Mouse (Mus musculus): ENCODE measurements around the gene Uqcr10.

Gene Uqcr10

DNA sequence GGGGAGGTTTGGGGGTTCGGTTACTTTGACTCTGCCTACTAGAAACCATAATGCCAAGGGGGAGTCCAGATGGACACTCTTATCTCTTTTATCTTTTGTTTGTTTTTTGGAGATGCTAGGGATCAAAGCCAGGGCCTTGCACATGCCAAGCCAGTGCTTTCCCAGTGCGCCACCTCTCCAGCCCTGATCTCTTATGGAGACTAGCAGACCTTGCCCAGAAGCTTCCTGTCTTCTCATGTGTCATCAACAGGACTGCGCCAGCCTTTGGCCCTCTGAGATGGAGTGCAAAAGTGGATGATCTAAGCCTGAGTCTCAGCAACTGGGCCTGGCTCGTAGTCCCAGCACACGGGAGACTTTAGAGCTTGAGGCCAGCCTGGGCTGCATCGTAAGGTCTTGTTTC lies 28.4 kb downstream of the Uqcr10 start:
- no peak for DNase-seq (ENCODE audit: low spot score in 2 of 2)

DNA sequence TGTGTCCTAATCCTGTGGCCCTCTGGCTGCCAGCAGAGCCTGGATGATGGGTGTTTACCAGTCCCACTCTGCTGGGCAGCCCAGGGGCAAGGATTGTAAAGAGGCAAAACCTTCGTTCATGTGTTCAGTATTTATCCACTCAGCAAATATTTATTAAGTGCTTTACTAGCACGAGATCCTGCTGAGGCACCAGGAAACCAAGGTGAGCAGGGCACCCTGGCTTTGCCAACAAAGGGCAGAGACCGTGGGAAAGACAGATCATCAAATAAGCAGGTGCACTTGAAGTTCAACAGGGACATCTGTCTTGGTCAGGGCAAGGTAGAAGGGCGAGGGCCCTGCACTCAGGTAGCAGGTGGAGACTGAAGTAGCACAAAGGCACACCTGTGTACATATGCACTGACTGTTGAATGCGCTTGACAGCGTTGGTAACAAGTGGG lies 29.0 kb downstream of the Uqcr10 start:
- DNase-seq (ENCODE audit: low spot score in 2 of 2), result no peak

DNA sequence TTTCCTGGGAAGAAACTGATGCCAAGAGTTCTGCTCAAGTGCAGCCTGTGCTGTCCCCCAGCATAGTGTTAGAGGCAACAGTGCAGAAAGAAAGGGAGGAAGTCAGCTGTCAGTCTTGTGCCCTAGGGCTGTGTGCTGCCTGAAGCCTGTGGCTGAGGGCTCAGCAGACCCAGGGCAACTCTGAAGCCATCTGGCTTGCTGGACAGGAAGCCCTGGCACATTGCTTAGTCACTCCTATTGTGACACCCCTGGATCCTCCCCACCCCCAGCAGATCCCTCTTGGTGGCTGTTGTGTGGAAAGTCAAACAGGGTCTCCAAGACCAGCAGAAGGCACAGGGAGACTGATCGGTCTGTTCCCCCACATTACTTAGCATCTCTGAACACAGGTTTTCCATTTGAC lies 29.5 kb downstream of the Uqcr10 start:
- no peak for DNase-seq (ENCODE audit: low spot score in 2 of 2)

DNA sequence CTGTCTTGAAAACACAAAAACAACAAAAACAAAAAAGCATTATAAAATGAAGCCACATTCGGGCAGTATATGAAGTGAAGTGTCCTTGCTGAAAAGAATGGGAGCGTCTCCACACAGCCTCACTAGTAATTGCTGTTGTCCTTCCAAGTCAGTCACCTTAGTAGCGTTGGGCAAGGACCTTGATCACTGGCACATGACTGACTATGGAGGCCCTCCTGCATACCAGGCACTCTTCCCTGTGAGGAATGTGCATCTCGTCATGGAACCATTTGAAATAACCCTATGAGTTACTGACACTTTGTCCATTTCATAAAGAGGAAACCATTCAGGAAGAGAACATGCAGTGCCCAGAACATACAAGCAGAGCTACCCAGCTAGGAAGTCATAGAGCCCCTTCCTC lies 32.4 kb downstream of the Uqcr10 start:
- DNase-seq (ENCODE audit: low spot score in 2 of 2), result no peak

DNA sequence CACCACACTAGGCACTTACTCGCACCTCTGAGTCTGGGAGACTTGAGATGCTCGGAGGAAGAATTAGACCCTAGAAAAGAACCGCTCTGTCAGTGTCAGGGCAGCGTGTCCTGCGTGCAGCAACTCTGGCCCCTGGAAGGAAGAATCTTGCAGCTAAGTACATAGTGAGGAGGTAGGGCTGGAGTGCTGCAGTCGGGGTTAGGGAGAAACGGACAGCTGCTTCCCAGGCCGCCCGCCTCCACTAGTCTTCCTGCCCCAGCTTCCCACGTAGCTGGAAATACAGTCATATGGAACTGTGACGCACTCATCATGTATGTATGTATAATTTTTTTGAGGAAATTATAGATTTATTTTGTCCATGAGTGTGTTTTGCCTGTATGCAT lies 41.7 kb downstream of the Uqcr10 start:
- DNase-seq (ENCODE audit: low spot score in 2 of 2), result no peak

DNA sequence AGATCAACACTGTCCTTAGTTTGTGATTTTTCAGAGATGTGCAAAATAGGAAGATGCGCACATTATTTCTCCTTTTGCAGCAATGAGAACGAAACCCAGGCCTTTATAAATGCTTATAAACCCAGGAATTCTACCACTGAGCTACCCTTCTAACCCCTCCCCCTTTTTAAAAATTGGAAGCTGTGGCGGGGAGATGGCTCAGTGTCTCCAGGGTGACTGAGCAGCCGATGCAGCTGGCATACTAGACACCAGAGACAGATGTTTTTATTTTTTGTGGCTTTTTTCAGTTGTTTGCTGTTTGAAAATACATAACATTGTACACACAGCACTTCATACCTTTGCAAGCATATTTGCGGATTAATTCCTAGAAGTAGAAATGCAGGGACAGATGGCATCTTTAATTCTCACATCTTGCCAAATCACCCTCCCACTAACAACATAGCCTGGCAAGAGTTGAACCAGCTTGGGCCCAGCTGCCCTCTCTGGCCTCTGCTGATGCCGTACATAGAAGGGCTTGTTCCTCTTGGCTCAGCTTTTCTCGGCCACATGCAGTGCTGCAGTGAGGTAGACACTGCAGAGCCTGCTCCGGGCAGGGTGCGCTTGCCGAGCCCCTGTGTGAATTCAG lies 42.2 kb downstream of the Uqcr10 start:
- DNase-seq (ENCODE audit: low spot score in 2 of 2), result no peak

DNA sequence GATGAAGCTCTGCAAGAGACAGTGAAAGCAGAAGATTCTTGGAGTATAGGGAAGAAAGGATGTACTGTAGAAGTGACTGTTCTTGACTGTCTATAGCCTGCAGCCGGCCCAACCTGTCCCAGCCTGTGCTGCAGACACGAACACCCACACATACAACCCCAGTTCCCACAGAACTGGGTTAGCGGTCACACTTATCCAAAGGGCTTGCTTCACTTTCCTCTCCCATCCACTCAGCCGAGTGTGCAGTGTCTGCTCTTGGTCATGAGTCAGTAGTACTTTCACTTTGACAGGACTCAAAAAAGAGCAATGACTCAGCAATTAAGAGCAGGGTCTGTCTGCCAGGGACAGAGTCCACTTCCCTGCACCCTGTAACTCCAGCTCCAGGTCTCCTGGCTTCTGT lies 42.8 kb downstream of the Uqcr10 start:
- DNase-seq (ENCODE audit: low spot score in 2 of 2), result no peak

DNA sequence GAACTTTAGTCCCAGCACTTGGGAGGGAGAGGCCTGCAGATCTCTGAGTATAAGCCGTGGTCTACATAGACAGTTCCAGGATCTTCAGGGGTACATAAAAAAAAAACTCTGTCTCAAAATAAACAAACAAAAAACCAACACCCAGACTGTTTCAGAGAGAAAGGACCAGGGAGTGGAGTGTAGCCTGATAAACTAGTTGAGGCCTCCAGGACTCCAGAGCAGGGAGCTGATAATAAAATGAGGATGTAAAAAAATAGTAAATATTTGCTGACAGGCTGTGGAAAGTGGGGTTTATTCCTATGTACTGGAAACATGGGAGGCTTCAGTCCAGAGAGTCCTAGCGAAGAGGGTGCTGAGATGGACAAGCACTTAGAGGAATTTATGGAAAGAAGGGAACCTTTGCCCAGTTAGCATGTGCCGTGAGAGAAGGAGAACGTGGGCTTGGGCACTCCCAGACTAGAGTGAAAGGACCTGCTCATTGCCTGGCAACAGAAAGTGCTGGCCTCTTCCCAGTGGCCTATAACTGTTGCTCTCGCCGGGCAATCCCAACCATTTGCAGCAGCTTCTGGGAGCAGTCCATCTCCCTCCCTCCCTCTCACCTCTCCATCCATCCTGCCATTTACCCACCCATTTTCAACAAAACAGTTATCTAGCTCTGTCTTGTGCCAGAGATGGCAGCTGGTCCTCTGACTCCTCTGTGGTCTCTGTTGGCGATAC lies 43.7 kb downstream of the Uqcr10 start:
- no peak for DNase-seq (ENCODE audit: low spot score in 2 of 2)

DNA sequence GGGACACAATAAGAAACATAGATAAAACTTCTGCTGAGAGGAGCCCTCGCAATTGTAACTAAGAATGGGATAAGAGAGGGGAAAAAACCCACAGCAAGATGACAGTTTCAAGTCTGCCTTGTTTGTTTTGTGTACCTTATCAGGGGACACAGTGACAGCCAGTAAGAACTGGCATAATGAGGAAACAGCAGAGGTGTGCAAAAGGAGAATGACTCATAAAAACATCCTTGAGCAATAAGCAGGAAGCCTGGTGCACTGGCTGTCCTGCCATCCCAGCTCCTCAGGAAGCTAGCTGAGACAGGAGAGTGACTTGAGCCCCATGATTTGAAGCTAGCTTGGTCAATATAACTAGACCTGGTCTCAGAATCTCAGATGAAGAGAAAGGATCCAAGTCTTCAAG lies 44.3 kb downstream of the Uqcr10 start:
- DNase-seq (ENCODE audit: low spot score in 2 of 2), result no peak

Measured in spleen, postnatal 10 days (tissue).